Mouse (Mus musculus) forebrain, postnatal 0 days (tissue): ENCODE measurements around the gene Gm20425. TPM values are rescaled to one million over a fixed set of nuclear protein-coding genes. Genes with fewer than 3 reads are reported as not detected.
A peak's percentile ranks its signal among the peaks of the same experiment; 100 is the strongest.
"Not testable (repeated sequence)": the region's sequence is repeated elsewhere in the genome, so short reads cannot be mapped to it uniquely, and the experiment has no call there.

Experiments
- ATAC-seq: fragments of 200-750 bp; cut with Nextera tagmentation; 2 replicates; pipeline ENCODE4 v1.8.0; 2017; ENCODE audit warnings: mild to moderate bottlenecking, moderate library complexity
- DNase-seq: peaks from one replicate; pipeline ENCODE4 v3.0.0-alpha.2; 2015
- H3K27ac ChIP-seq: fragments of 300-500 bp; sonication (generic); 2 replicates; pipeline ENCODE4 v1.5.1; 2014; ENCODE audit warnings: low read depth, mild to moderate bottlenecking, antibody characterized with exemption, low read length, moderate library complexity, mixed read lengths
- H3K27me3 ChIP-seq: fragments of 300-500 bp; sonication (generic); 2 replicates; pipeline ENCODE4 v1.6.1; 2014; ENCODE audit warnings: mild to moderate bottlenecking, low read length, mixed read lengths; ENCODE audit not compliant: insufficient read depth
- H3K36me3 ChIP-seq: fragments of 300-500 bp; sonication (generic); 2 replicates; pipeline ENCODE4 v1.6.1; 2014; ENCODE audit warnings: mild to moderate bottlenecking, moderate library complexity; ENCODE audit not compliant: insufficient read depth
- H3K4me1 ChIP-seq: fragments of 300-500 bp; sonication (generic); 2 replicates; pipeline ENCODE4 v1.6.1; 2014; ENCODE audit warnings: antibody characterized with exemption; ENCODE audit not compliant: insufficient read depth
- H3K4me2 ChIP-seq: fragments of 300-500 bp; sonication (generic); 2 replicates; pipeline ENCODE4 v1.6.1; 2014; ENCODE audit warnings: low read depth, mild to moderate bottlenecking, moderate library complexity
- H3K4me3 ChIP-seq: fragments of 300-500 bp; sonication (generic); 2 replicates; pipeline ENCODE4 v1.5.1; 2014; ENCODE audit warnings: low read depth, low read length, mixed read lengths
- H3K9ac ChIP-seq: fragments of 300-500 bp; sonication (generic); 2 replicates; pipeline ENCODE4 v1.6.1; 2014; ENCODE audit warnings: mild to moderate bottlenecking
- H3K9me3 ChIP-seq: fragments of 300-500 bp; sonication (generic); 2 replicates; pipeline ENCODE4 v1.6.1; 2016; ENCODE audit warnings: low read length
- CTCF ChIP-seq: sonication (generic); IDR thresholded peaks from 2 replicates; pipeline ENCODE4 v1.5.1; 2016; ENCODE audit warnings: antibody characterized with exemption, control low read depth, low read depth
- whole genome bisulfite sequencing: fragments of 180-500 bp; shearing (Covaris S2); extraction: QIAGEN DNeasy Blood & Tissue Kit; methylation state at CpG from one replicate; pipeline ENCODE4 v1.1.7; 2014; 5-methylcytosine and 5-hydroxymethylcytosine counted together
- polyA plus RNA-seq: library from polyadenylated mRNA; unstranded; fragments of >200 nt; fragmentation: Nextera tagmentation; extraction: Ambion mirVana; gene quantifications from 2 replicates; pipeline ENCODE4 v1.2.1, GENCODE M21; 2015
- total RNA-seq: library from RNA; depleted of rRNA; stranded (reverse); fragments of >200 nt; gene quantifications from 2 replicates; pipeline ENCODE4 v1.2.3, GENCODE M21; 2014

Gene Gm20425
- total and polyA plus RNA-seq, 2 experiments from 2014 or later, result 3.7 TPM; not detected in 1

GRCm38 (mm10) chr9:103180807-103181565 lies 49.1 kb downstream of the Gm20425 start:
- H3K27ac ChIP-seq, result 0 out of 2 replicates have a peak overlapping the region, but pooled peaks have one; percentile 10
- peaks cover 21% of the 10 kb centered on the region for H3K36me3 ChIP-seq
- peak overlapping the region; percentile 17; the same call in 1 of the 2 replicates for H3K4me3 ChIP-seq
- H3K4me2 ChIP-seq, result peak overlapping the region; percentile 40
- 4% methylated on average over 20 of the region's 20 CpGs for WGBS
- H3K9ac ChIP-seq, result 0 out of 2 replicates have a peak overlapping the region, but pooled peaks have one; percentile 33
- no peaks in the 10 kb centered on the region for H3K9me3 ChIP-seq
- peaks cover 9% of the 10 kb centered on the region for H3K4me1 ChIP-seq
- no peaks in the 10 kb centered on the region for H3K27me3 ChIP-seq
- DNase-seq, result peak; percentile 64
- peak; percentile 74 for ATAC-seq
- TF ChIP-seq CTCF, result no peak

- peak overlapping the region; percentile 40 for H3K4me2 ChIP-seq
Observed at GRCm38 (mm10) chr9:103180303-103180702, 49.8 kb downstream of the Gm20425 start.

GRCm38 (mm10) chr9:103175692-103176091 lies 54.4 kb downstream of the Gm20425 start:
- Histone ChIP-seq H3K4me2 (no peak overlapping the region), H3K4me1 (peaks cover 6% of the 10 kb centered on the region), H3K36me3 (peaks cover 19% of the 10 kb centered on the region), H3K27ac (no peak overlapping the region), H3K4me3 (no peak overlapping the region), H3K27me3 (no peaks in the 10 kb centered on the region), H3K9me3 (no peaks in the 10 kb centered on the region), H3K9ac (no peak overlapping the region)
- DNase-seq (no peak), ATAC-seq (no peak)
- TF ChIP-seq CTCF, result 0 out of 2 replicates have a peak, but pooled peaks have one; percentile 24
- 92% methylated on average over 7 of the region's 7 CpGs for WGBS

More at GRCm38 (mm10) chr9:103180303-103180702, 49.8 kb downstream of the Gm20425 start:
- H3K27ac ChIP-seq, result 0 out of 2 replicates have a peak overlapping the region, but pooled peaks have one; percentile 10
- H3K9ac ChIP-seq, result no peak overlapping the region
- WGBS, result 27% methylated on average over 3 of the region's 3 CpGs
- peaks cover 9% of the 10 kb centered on the region for H3K4me1 ChIP-seq
- H3K36me3 ChIP-seq, result peaks cover 21% of the 10 kb centered on the region
- ATAC-seq, result peak; percentile 28
- peak; percentile 50 for DNase-seq
- H3K4me3 ChIP-seq, result no peak overlapping the region
- no peaks in the 10 kb centered on the region for H3K27me3 ChIP-seq
- no peak for TF ChIP-seq CTCF
- no peaks in the 10 kb centered on the region for H3K9me3 ChIP-seq

GRCm38 (mm10) chr9:103174771-103175519 lies 55.2 kb downstream of the Gm20425 start:
- Histone ChIP-seq H3K4me1 (no peaks in the 10 kb centered on the region), H3K4me3 (no peak overlapping the region), H3K4me2 (no peak overlapping the region), H3K9ac (no peak overlapping the region), H3K36me3 (peaks cover 21% of the 10 kb centered on the region), H3K9me3 (no peaks in the 10 kb centered on the region), H3K27ac (no peak overlapping the region), H3K27me3 (no peaks in the 10 kb centered on the region)
- whole genome bisulfite sequencing, result 69% methylated on average over 6 of the region's 6 CpGs
- DNase-seq (no peak), ATAC-seq (no peak)
- peak; percentile 63 for TF ChIP-seq CTCF

GRCm38 (mm10) chr9:103168771-103169170 lies 61.3 kb downstream of the Gm20425 start:
- no peaks in the 10 kb centered on the region for H3K4me1 ChIP-seq
- H3K36me3 ChIP-seq, result peaks cover 59% of the 10 kb centered on the region
- no peaks in the 10 kb centered on the region for H3K27me3 ChIP-seq
- no peak for DNase-seq
- no peak overlapping the region for H3K9ac ChIP-seq
- no peak overlapping the region for H3K4me3 ChIP-seq
- 55% methylated on average over 7 of the region's 7 CpGs for WGBS
- no peak overlapping the region for H3K4me2 ChIP-seq
- no peaks in the 10 kb centered on the region for H3K9me3 ChIP-seq
- no peak for ATAC-seq
- H3K27ac ChIP-seq, result no peak overlapping the region
- TF ChIP-seq CTCF, result no peak

GRCm38 (mm10) chr9:103168046-103168445 lies 62.1 kb downstream of the Gm20425 start:
- 82% methylated on average over 6 of the region's 6 CpGs for WGBS
- Histone ChIP-seq H3K36me3 (peaks cover 64% of the 10 kb centered on the region), H3K9ac (no peak overlapping the region), H3K9me3 (no peaks in the 10 kb centered on the region), H3K4me1 (no peaks in the 10 kb centered on the region), H3K4me3 (no peak overlapping the region), H3K27ac (no peak overlapping the region), H3K27me3 (no peaks in the 10 kb centered on the region), H3K4me2 (no peak overlapping the region)
- ATAC-seq (no peak), DNase-seq (no peak)
- no peak for TF ChIP-seq CTCF

GRCm38 (mm10) chr9:103163806-103164205 lies 66.3 kb downstream of the Gm20425 start:
- Histone ChIP-seq H3K4me1 (no peaks in the 10 kb centered on the region), H3K36me3 (peaks cover 82% of the 10 kb centered on the region), H3K27me3 (no peaks in the 10 kb centered on the region), H3K9ac (no peak overlapping the region), H3K27ac (no peak overlapping the region), H3K4me3 (no peak overlapping the region), H3K4me2 (no peak overlapping the region), H3K9me3 (no peaks in the 10 kb centered on the region)
- TF ChIP-seq CTCF, result no peak
- no peak for DNase-seq
- 79% methylated on average over 15 of the region's 15 CpGs for WGBS
- ATAC-seq, result no peak

- DNase-seq, H3K4me2 ChIP-seq, ATAC-seq, H3K9me3 ChIP-seq, H3K27me3 ChIP-seq, H3K4me1 ChIP-seq, H3K9ac ChIP-seq, H3K27ac ChIP-seq, H3K4me3 ChIP-seq: not testable (repeated sequence)
- 81% methylated on average over 7 of the region's 7 CpGs for WGBS
- H3K36me3 ChIP-seq, result peaks cover 29% of the 10 kb centered on the region
Observed at GRCm38 (mm10) chr9:103155158-103155557, 74.9 kb downstream of the Gm20425 start.
